Mouse (Mus musculus): ENCODE results near the gene Atpaf2.

Atpaf2 gene

DNA sequence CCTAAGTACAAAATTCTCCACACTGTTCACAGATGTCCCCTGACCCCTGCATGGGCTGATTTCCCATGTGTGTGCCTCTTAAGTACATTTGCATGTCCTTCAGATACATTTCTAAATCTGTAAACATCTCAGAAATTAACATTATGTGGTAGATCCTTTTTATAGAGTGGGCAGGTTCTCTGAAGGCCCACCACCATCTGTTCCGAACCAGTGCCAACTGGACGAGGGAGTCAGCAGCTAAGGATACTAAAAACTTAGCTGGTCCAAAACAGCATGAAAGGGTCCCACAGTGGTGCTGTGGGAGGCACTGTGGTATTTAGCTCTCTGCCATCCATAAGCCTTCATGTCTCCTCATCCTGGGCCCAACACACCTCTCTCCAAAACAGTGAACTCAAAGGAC lies 21.1 kb downstream of the Atpaf2 start:
- DNase-seq (ENCODE audit: low spot score in 2 of 2): peak; percentile 38 to 43

DNA sequence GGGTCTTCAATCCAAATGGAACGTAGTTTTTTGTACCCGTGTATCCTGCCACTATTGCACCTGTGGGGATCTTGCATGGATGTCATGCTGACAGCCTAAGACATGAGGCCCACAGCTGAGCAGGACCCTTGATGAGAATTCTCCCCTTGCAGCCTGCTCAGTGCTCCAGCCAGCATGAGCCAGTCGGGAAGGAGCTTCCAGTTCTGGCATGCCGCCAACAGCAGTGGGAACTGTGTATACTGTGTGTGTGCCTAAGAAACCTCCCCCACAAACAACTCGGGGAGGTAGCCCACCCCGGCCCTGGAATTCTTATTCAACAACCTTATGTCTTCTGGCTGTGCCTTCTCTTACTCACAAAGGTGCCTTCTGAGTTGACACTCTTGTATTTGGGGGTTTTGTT lies 21.7 kb downstream of the Atpaf2 start:
- peak in 1 of 2 experiments; percentile 21 for DNase-seq (ENCODE audit: low spot score in 2 of 2)

DNA sequence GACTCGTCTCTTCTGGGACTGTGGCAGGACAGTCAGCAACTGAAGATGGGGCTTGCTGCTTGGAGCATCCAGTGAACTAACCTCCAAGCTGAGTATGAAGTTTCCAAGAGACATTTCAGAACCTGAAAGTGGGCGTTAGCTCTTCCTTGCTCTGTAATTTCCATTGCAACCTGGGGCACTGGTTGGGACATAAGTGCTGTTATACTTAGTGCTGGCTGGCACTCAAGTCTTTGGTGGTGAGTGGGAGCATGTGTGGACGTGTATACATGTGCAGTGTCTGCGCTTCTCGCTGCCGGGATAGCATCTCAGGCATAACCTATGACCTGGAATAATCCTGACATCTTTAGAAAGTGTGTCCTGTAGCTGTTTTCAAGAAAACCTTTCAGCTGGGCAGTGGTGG lies 26.9 kb downstream of the Atpaf2 start:
- DNase-seq (ENCODE audit: low spot score in 2 of 2): no peak

DNA sequence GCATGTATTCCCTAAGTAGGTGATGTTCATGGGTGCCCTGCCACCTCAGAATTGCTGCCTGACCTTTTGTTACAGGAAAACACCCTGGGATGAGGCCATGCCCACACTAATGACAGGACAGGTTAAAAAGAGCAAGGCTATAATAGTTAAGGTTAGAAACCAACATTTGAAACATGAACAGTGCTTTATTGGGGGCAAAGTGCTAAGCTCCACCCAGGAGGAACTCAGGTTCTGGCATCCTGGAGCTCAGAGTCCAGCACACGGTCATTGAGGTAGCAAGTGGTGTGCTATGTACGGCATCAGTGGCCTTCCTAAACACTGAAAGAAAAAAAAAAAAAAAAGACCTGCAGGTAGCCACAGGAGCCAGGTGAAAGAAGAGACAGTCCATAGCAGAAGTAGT lies 30.3 kb downstream of the Atpaf2 start:
- no peak for DNase-seq (ENCODE audit: low spot score in 2 of 2)

DNA sequence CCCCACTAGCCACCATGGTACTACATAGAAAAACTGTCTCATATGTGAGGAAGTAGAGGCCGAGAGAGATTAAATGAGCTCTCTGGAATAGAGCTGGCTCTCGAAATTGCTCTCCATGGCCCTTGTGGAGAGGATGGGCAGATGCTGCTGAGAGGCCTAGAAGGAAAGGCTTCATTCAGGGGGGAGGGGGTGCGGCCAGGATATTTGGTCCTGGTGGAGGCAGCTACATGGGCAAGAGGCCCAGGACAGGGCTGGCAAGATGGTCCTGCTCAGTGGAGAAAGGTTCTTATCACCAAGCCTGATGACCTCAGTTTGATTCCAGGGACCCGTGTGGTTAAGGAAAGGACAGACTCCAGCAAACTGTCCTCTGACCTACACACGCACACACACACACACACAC lies 32.3 kb downstream of the Atpaf2 start:
- DNase-seq (ENCODE audit: low spot score in 2 of 2): no peak

DNA sequence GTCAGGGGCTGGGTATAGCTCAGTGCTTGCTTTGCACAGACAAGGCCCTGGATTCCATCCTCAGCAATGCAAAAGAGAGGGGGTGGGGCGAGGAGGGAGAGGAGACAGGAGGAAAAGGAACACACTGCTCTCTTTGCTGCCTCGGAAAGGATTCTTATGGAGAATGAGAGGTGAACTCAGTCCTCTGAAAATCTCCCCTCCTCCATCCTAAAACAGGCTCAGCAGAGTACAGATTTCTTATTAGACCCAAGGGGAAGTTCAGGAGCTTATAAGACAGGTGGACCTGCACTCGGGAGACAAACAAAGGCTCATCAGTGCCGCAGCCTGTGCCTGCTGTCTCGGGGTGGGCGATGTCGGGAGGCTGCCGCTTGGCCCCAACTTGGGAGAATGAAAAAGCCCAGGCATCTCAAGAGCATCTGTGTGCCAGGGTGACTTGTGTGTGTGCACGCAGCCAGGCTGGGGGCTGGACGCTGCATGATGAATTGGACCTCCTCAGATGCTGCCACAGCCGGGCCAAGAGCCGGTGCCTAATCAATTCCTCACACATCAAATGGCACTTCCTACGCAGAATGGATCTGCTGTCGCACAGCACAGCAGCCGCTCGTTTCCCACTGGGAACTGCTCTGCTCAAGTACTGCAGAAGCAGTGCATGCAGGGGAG lies 33.4 kb downstream of the Atpaf2 start:
- peak; percentile 66 to 67 for DNase-seq (ENCODE audit: low spot score in 2 of 2)

DNA sequence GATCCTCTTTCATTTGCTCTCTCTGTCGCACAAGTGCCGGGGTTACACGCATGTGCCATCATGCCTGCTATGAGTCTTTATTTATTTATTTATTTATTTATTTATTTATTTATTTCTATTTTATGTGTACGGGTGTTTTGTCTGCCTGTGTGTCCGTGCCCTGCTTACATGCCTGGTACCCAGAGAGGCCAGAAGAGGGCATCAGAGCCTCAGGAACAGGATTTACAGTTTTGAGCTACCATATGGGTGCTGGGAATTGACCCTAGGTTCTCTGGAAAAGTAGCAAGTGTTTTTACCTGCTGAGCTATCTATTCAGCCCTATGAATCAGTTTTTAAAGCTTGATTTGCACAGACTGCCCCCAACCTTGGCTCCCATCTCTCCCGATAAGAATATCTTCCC lies 34.7 kb downstream of the Atpaf2 start:
- DNase-seq (ENCODE audit: low spot score in 2 of 2): no peak

DNA sequence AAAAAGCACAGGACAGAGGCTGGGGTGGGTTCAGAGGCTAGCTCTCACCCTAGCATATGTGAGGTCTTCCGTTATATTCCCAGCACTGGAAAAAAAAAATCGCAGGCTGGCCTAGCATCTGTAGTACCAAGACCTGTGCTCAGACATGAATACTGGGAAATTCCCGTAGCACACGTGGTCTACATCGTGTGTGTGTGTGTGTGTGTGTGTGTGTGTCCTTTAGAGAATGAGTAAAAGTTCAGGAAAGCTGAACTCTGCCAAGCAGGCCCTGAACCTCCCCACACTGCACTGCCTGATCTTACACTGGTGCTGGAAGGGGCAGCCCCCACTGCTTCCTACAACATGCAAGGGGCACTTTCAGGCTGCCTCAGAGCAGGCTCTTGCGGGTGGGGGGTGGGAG lies 43.8 kb downstream of the Atpaf2 start:
- DNase-seq (ENCODE audit: low spot score in 2 of 2): no peak

DNA sequence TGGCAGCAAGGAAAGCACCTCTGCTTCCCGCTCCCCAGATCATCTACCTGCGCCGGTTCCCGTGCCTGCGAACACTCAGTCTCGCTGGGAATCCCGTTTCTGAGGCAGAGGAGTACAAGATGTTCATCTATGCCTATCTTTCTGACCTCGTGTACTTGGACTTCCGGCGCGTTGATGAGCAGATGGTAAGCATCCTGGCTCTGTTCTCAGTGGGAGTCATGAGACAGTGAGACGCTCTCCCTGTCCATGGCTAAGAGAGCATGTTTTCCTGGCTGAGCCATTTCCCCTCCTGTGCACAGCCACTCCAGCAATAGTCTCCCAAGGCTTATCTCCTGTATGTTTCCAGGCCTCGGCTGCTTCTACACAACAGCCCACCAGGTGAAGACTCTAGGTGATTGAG lies 47.8 kb downstream of the Atpaf2 start:
- no peak for DNase-seq (ENCODE audit: low spot score in 2 of 2)

DNA sequence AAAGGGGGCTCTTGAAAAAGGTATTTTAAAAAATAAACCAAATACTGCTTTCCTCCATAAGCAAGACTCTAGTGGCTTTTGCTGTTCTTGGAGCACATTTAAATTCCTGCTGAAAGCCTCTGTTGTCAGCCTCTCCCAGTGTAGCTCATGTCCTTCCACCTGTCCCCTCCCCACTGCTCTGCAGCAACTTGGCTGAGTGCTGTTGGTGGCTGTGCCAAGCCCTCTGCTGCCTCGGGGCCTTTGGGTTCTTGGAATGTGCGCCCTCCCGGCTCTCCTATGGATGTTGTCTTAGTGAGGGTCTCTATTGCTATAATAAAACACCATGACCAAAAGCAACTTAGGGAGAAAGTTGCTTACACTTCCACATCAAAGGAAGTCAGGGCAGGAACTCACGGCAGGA lies 48.8 kb downstream of the Atpaf2 start:
- DNase-seq (ENCODE audit: low spot score in 2 of 2): no peak

DNA sequence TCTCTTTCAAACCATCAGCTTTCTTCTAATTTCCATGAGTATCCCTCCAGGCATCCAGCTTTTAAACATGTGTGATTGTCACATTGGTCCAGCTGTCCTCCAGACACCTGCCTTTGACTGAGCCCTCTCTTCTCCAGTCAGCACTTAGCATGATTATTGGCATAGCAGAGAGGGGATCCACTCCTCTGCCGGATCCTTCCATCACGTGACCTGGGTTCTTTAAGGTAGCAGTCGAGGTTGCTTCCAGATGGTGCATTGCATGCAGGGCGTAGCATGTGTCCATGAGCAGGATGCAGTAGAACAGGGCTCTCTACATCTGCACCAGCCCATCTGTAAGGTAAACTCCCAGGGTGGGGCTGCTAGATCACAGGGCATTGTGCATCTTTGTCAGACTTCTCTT lies 49.3 kb downstream of the Atpaf2 start:
- DNase-seq (ENCODE audit: low spot score in 2 of 2): no peak

DNA sequence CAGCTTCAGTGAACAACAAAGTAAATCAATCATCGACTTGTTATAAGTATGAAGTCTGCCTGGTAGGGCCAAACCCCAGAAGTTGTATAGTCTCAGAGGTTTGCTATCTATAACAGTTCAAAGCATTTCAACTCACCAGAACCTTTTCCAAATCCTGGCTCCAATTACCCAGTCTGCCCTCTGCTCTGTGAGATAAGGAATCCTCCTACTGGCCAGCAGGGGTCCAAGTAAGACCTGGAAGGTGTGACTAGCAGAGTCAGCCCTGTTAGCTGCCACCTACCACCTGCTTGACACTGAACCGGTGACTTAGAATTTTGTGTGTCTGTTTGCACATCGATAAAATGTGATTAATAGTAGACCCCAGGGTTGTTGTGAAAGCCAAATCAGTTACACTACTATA lies 51.0 kb downstream of the Atpaf2 start:
- DNase-seq (ENCODE audit: low spot score in 2 of 2): no peak

DNA sequence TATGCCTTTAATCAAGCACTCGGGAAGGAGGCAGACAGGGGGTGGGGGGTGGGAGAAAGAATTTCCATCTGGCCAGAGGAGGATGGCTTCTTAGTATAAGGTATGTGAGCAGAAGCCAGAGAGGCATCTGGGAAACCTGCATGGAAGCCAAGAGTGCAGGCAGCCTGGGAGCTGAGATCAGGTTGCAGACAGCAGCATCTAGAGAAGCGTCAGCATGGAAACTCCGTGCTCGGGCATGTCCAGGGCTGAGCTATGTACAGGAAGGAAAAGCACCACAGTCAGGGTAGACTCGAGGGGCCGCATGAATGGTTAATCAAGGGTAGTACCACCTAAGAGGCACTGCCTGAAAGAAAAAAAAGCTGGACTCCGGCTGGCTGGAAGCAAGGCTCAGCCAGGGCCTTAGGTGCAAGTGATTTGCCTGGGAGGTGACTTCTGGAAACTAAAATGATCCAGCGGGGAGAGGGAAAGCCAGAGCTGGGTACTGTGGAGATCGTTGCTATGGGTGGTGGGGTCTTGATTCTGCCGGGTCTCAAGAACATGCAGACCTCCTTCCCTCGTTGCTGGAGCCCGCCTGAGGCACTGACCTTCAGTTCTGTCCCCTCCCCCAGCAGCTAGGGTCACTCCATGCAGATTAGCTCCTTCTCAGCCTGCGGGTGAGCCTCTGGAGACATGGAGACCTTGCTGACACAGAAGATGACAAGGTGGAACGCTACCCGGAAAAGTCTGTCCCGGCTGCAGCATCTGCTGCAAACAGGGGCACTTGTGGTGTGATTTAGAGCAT lies 51.8 kb downstream of the Atpaf2 start:
- DNase-seq (ENCODE audit: low spot score in 2 of 2): no peak

DNA sequence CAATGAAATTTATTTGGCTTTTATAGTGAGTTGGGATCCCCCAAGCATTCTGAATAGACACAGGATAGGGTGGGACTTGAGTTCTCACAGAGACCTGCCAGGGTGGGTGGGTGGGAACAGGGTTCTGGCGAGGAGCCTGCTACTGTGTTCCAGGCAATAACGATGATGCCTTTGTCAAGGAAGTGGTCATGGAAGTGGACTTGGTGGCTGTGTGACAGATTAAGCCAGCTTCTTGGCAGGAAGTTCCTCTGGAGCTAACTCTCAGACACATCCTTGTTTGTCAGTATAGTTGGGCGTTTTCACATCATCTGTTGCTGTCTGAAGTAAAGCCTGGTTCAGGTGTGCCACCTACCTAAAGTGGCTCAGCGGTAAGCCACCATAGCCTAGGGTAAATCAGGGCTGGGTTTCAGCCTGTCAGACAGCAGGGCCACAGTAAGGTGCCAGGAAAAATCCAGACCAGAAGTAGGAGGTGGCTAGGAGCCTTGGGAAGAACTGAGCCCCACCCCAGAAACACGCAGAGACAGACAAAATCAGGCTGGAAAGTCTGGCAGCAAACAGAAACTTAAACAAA lies 57.5 kb downstream of the Atpaf2 start:
- no peak for DNase-seq (ENCODE audit: low spot score in 2 of 2)

DNA sequence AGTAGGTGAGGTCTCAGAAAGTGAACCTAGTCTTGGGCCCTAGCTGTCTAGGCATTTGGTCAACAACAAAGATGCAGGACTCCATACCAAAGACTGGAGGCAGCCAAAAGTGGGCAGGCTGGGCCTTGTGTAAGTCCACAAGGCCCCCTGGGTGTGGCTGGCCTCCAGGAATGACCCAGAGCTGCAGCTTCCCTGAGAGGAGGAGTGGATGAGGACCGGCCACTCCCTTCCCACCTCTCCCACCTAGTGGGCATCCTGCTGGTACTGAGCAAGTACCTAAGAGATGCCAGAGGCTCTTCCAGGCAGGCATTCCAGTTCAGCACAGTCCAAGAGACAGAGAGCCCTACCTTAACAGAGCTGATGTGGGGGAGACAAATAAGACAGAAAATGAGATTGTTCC lies 58.3 kb downstream of the Atpaf2 start:
- DNase-seq (ENCODE audit: low spot score in 2 of 2): no peak

DNA sequence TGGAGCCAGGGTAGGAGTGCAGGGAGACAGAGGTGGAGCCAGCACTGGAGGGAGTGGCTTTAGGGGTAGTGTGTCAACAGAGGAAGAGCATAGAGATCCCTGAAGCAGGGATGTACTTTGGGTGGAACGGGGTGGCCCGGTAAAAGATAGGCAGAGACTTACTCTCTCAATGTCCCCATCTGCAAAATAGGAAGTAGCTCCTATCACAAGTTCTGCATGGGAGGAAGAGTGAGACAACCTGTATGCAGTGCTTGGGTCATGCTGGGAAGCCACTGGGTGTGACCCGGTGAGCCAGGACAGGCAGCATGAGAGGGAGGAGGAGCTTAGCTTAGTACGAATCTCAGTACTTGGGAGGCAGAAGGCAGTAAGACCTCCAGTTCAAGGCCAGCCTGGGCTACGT lies 59.1 kb downstream of the Atpaf2 start:
- no peak for DNase-seq (ENCODE audit: low spot score in 2 of 2)

DNA sequence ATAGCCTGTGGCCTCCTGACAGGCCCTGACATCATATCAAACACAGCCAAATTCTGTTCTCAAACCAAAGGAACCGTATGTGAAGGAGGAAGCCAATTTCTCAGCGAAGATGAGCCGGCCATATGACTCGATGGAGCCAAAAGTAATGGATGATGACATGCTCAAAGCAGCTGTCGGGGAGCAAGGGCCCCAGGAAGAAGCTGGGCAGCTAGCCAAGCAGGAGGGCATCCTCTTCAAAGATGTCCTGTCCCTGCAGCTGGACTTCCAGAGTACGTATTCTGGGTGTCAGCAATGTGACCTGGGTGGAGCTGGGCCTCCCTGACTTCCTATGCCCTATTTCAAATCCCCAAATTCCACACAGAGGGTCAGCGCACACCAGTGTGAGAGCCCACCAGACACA lies 59.7 kb downstream of the Atpaf2 start:
- DNase-seq (ENCODE audit: low spot score in 2 of 2): no peak

DNA sequence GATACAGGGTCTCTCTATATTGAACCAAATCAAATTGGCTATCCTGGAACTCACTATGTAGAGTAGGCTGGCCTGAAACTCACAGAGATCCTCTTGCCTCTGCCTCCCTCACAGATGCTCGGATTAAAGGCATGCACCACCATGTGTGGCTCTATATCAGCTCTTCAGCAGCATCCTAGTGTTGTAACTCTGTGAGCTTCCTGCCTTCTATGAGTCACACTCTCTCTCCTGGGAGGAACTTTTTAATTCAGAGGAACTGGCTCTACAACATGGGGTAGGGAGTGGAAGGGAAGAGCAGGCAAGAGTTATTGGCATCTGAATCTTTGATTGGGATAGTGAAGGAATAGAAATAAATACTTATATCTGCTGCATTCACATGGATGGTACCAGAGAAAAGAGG lies 61.1 kb downstream of the Atpaf2 start:
- DNase-seq (ENCODE audit: low spot score in 2 of 2): no peak

DNA sequence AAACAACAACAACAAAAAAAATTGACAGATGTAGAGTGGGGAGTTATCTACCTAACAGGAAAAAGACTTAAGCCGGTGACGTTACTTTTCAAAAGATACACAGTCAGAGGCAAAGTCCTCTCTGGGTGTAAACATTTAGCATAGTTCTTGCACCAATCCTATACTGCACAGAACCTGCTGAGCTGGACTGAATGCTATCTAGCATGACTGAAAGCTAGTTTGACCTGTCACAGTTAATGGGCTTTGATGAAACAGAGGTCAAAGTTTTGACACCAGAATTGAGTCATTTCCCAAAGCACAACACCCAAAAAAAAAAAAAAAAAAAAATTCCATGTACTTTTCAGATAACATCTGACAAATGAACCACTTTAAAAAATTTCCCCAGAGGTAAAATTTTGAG lies 62.3 kb downstream of the Atpaf2 start:
- no peak for DNase-seq (ENCODE audit: low spot score in 2 of 2)

DNA sequence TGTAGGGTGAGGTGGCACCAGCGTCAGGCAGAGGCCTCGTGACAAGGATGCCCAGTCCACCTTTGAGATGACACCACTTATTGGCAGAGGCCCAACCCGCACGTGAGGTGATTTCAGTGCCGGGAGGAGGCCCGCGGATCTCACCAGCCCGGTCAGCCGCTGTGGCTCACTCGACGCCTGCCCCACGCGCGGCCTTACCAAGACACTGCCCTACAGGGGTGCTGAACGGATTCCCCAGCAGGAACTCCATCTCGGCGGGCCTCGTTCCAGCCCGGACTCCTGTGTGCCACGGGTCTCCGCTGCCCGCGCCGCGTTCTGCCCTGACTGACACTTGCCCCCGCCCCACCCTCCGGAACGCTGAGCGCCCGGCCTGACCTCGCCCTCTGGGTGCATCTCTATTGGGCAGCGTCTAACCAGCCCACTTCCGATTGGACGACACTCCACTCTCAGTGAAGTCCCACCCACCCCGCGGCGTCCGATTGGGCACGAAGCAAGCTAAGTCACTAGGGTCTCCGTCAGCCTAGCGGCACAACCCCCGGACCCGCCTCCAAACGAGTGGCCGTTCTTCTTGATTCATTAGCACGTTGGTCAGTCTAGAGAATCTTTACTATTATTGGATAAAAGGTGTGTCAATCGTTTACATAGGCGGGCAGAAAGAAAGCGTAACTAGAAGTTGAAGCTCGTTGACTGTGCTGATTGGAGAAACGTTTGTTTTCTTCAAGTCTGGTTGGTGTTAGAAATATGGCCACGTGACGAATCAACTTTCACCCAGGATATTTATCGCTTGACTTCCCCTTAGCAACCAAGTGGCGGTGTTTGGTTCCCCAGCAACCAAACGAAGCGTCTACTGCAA lies 65.5 kb downstream of the Atpaf2 start, which contains the start of the genes Tom1l2 and Drc3:
Gene Tom1l2 (minus strand): TSS at position 347 of the 853 bp plus-strand sequence.
Gene Drc3 (plus strand): TSS at position 771 of the 853 bp plus-strand sequence.
- DNase-seq (ENCODE audit: low spot score in 2 of 2): peak; percentile 99 to 100

DNA sequence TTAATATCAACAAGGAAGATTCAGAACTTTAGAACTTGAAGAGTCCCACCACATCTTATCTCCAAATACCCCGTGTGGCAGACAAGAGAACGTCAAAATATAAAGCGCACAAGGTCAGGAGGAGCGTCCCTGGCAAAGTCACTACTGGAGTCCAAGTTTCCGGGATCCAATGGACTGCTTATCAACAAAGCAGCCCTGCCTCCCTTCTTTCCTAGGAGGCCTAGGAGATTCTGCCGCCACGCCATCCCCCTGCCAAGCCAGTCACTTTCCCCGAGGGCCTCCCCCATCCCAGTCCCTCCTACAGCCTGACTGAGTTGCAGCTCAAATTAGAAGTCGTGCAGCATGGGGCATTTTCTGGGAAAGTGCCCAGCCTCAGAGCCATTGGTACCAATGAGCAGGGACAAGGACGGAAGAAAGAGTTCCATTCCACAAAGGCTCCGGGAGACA lies 66.3 kb downstream of the Atpaf2 start:
- peak; percentile 46 to 47 for DNase-seq (ENCODE audit: low spot score in 2 of 2)

DNA sequence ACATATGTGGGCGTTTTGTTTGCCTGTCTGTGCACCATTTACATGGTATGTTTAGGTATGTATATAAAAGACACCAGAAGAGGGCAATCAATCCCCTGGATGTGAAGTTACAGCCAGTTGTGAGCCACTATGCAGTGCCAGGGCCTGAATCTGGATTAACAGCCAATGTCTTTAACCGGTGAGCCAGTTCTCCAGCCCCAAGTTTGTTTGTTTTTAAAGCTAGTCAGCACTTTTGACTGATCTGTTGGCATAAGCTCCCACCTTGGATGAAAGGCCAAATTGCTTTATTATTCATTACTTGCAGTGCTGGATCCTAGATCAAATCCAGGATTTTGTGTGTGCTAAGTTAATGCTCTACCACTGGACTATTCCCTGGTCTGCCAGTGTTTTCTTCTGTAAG lies 66.9 kb downstream of the Atpaf2 start:
- no peak for DNase-seq (ENCODE audit: low spot score in 2 of 2)
